Mouse (Mus musculus) heart, postnatal 0 days (tissue): Measurements from ENCODE around the gene Plekhm2.

Experiments used
- CTCF ChIP-seq: IDR thresholded peaks from 2 replicates; pipeline ENCODE4 v1.5.1; 2016; ENCODE audit warnings: antibody characterized with exemption, control low read depth, low read depth
- EP300 ChIP-seq: IDR thresholded peaks from 2 replicates; pipeline ENCODE4 v1.6.1; 2016; ENCODE audit warnings: antibody characterized with exemption, low read depth

DNA sequence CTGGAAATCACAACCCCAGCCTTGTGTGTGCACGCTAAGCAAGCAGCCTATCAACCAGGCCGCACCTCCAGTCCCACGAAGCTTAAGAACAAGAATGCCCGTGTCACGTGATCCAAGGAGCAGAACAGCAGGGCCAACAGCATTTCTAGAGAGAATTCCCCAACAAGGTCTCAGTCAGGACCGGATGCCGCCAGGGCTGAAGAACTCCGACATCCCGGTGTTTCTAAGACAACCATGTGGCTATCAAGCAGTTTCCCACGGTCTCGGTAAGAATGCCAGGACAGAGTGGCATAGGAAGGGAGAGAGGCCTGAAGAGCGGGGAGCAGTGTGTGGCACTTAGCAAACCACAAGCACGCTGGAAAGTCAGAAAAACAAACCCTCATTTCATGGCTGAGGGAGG lies 10.9 kb downstream of the Plekhm2 start:
- TF ChIP-seq CTCF (no peak), EP300 (no peak)
